Mouse (Mus musculus): ENCODE results near the gene Tlcd2.

The Tlcd2 gene

DNA sequence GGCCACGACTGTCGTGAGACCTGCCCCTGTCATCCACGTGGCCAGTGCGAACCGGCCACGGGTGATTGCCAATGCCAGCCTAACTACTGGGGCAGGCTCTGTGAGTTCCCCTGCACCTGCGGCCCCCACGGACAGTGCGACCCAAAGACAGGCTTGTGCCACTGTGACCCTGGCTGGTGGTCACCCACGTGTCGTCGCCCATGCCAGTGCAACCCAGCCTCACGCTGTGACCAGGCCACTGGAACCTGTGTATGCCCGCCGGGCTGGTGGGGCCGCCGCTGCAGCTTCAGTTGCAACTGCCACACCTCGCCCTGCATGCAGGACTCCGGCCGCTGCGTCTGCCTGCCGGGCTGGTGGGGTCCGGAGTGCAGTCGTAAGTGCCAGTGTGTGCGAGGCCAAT lies 53.7 kb downstream of the Tlcd2 start:
- no peak for DNase-seq (ENCODE audit: low read depth, low spot score)

DNA sequence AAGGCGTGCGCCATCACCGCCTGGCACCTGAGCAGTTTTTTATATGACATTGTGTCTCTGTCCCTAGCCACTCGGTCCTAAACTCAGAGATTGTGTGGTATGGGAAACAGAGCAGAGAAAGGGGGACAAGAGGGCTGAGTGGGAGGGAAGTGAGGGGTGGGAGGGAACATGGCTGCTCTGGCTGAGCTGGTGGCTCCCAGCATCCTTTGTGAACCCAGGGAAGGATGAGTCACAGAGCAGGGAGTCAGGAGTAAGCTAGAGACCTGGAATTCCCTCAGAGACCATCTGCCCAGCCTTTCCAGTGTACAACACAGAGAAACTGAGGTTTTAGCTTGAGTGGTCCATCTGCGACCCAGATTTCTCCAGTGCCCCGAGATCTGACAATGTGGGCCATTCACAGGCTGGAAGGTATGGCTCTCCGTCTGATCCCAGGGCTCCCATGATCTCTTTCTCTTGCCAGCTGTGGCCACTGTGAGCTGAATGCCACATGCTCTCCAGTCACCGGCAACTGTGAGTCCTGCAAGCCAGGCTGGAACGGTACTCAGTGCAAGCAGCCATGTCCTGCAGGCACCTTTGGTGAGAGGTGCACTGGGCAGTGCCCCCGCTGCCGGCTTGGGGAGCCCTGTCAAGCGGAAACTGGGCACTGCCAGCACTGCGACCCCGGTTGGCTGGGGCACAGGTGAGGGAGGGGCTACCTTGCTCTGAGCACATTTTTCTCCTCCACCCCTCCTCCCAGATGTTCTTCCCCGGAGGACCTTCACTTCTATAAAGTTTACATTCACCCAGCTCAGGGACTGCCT lies 58.5 kb downstream of the Tlcd2 start:
- DNase-seq (ENCODE audit: low read depth, low spot score), result no peak

Data from skeletal muscle tissue, adult 2 months (tissue).